Mouse (Mus musculus): ENCODE measurements at regions not wholly inside any gene's neighbourhood (a gene's known extent, or its start where the extent isn't known, plus 50 kb on each side); places are given as distances from the start of the nearest gene placed in this dataset.

GRCm38 (mm10) chr7:51434865-51435264 is 76.0 kb upstream of the Ano5 start:
- DNase-seq (ENCODE audit: low spot score in 2 of 2) = peak in 1 of 2 experiments; percentile 8

GRCm38 (mm10) chr7:51454989-51455692 is 55.7 kb upstream of the Ano5 start:
- no peak for DNase-seq (ENCODE audit: low spot score in 2 of 2)

DNA sequence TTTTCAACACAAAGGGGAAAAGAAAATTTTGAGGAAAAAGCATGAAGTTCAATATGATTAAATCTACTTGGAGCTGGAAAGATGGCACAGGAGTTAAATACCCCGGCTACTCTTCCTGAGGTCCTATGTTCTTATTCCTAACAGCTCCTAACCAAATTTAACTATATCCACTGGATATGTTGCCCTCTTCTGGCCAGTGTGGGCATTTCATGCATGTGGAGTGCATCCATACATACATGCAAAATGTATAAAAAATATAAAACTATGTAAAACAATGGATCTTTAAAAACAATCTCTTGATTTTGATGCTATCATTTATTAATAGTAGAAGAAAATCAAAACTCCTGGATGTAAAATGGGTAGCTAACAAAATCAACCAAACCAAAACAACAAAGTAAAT is 52.1 kb upstream of the Ano5 start:
- no peak for DNase-seq (ENCODE audit: low spot score in 2 of 2)

Data from gastrocnemius, postnatal 4 days (tissue).